Mouse (Mus musculus) brain, embryonic 14.5 days (tissue): ENCODE results near the gene Olfr543.

Experiments used
- CTCF ChIP-seq: fragments of 200-500 bp; IDR thresholded peaks from 2 replicates; pipeline ENCODE4 v1.5.1; 2012; ENCODE audit warnings: inconsistent platforms, mild to moderate bottlenecking, moderate library complexity, borderline replicate concordance; ENCODE audit not compliant: insufficient read depth, insufficient read length; ENCODE audit errors: extremely low read depth
- POLR2A ChIP-seq: fragments of 200-500 bp; IDR thresholded peaks from 2 replicates; pipeline ENCODE4 v1.6.1; 2012; ENCODE audit warnings: mild to moderate bottlenecking, inconsistent platforms, borderline replicate concordance; ENCODE audit not compliant: poor library complexity, insufficient read depth, insufficient read length, severe bottlenecking; ENCODE audit errors: extremely low read depth

DNA sequence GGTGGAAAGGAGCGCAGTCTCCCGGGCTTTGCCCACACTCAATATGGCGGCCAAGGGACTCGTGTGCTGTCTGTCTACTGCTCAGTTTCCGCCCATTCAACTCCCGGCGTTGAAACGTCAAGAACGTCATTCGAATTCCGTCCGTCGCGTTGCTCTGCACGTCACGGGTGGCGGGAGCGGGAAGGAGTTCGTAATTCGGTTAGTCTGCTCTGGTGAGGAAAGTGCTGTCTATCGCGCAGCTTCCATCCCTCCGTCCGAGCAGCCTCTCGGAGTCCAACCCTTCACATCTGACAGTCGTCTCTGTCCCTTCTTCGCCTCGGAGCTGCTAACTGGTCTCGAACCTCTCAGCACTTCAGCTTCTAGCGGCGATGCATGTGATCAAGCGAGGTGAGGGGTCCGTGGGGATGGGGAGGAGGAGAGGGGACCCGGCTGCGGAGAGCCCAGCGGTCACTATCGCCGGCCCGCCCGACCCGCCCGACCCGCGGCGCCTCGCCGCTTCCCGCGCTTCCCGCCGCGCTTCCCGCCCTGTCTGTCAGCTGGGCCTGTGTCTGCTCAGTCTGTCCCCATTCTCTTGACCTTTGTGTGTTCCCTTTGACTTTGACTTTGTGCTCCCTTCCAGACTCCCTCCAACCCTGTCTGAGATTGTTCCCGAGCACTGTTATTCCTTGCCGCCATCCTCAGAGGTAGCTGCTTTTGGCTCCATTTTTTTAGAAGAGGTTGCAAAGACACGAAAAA is 39.7 kb downstream of the Olfr543 start, which contains the start of gene Rrm1:
- no peak for TF ChIP-seq CTCF
- TF ChIP-seq POLR2A = no peak; the same call in 1 of the 2 replicates
